Mouse (Mus musculus) small intestine, adult 2 months (tissue): Measurements from ENCODE around the gene Cntnap2.

Experiments
- CTCF ChIP-seq: fragments of 200-500 bp; IDR thresholded peaks from 2 replicates; pipeline ENCODE4 v1.5.1; 2012; ENCODE audit warnings: low read depth, mild to moderate bottlenecking, control low read depth, inconsistent platforms, low read length, moderate library complexity, mixed read lengths; ENCODE audit not compliant: insufficient replicate concordance, insufficient read length; ENCODE audit errors: extremely low read depth
- POLR2A ChIP-seq: fragments of 200-500 bp; IDR thresholded peaks from 2 replicates; pipeline ENCODE4 v1.6.1; 2012; ENCODE audit warnings: low read depth, mild to moderate bottlenecking, control low read depth, inconsistent platforms, low read length, moderate library complexity

- no peak for TF ChIP-seq POLR2A
- TF ChIP-seq CTCF = no peak
Measured at GRCm38 (mm10) chr6:46346946-46347345, 1287.8 kb downstream of the Cntnap2 start.
